Mouse (Mus musculus): ENCODE data around the gene Fgfr2. TPM values are rescaled to one million over a fixed set of nuclear protein-coding genes. Genes with fewer than 3 reads are reported as not detected.

Fgfr2 gene
- polyA plus RNA-seq, 1 experiment from 2014 or later, result 11.2 TPM

- no peak for ATAC-seq
- Histone ChIP-seq H3K4me1 (ENCODE audit: insufficient read depth) (no peaks in the 10 kb centered on the region), H3K36me3 (replicated peaks; ENCODE audit: insufficient read depth, low read length) (0 out of 2 replicates have a peak, but pooled peaks cover 11% of the 10 kb centered on the region), H3K4me3 (ENCODE audit: low read depth, low read length) (no peak overlapping the region), H3K4me2 (ENCODE audit: low read depth, low read length) (no peak overlapping the region), H3K27ac (ENCODE audit: low read depth) (no peak overlapping the region), H3K9ac (replicated peaks) (no peak overlapping the region), H3K9me3 (ENCODE audit: low read length) (no peaks in the 10 kb centered on the region), H3K27me3 (ENCODE audit: insufficient read depth, low read length) (no peaks in the 10 kb centered on the region)
- TF ChIP-seq EP300 (IDR thresholded peaks at IDR 0.05; ENCODE audit: low read depth), result no peak
- no peak for DNase-seq
- WGBS (ENCODE audit: insufficient replicate concordance), result 75% methylated on average over 6 of the region's 6 CpGs
Observed at GRCm38 (mm10) chr7:130732908-130733307, 2390.2 kb downstream of the Fgfr2 start.

GRCm38 (mm10) chr7:130731792-130732191, 2391.4 kb downstream of the Fgfr2 start:
- WGBS (ENCODE audit: insufficient replicate concordance), result 81% methylated on average over 7 of the region's 7 CpGs
- no peak overlapping the region for H3K9ac ChIP-seq (replicated peaks)
- TF ChIP-seq CTCF (IDR thresholded peaks at IDR 0.05; ENCODE audit: low read depth) (no peak), EP300 (IDR thresholded peaks at IDR 0.05; ENCODE audit: low read depth) (no peak)

GRCm38 (mm10) chr7:130727560-130727959, 2395.6 kb downstream of the Fgfr2 start:
- no peaks in the 10 kb centered on the region for H3K27me3 ChIP-seq (ENCODE audit: insufficient read depth, low read length)
- DNase-seq, result no peak
- no peak overlapping the region for H3K4me2 ChIP-seq (ENCODE audit: low read depth, low read length)
- H3K36me3 ChIP-seq (replicated peaks; ENCODE audit: insufficient read depth, low read length), result 0 out of 2 replicates have a peak, but pooled peaks cover 2% of the 10 kb centered on the region
- no peak overlapping the region for H3K9ac ChIP-seq (replicated peaks)
- WGBS (ENCODE audit: insufficient replicate concordance), result 81% methylated on average over 4 of the region's 4 CpGs
- H3K27ac ChIP-seq (ENCODE audit: low read depth), result no peak overlapping the region
- ATAC-seq, result no peak
- 0 out of 2 replicates have a peak, but pooled peaks cover 11% of the 10 kb centered on the region for H3K4me1 ChIP-seq (ENCODE audit: insufficient read depth)
- no peaks in the 10 kb centered on the region for H3K9me3 ChIP-seq (ENCODE audit: low read length)
- TF ChIP-seq EP300 (IDR thresholded peaks at IDR 0.05; ENCODE audit: low read depth) (no peak), CTCF (IDR thresholded peaks at IDR 0.05; ENCODE audit: low read depth) (no peak)
- no peak overlapping the region for H3K4me3 ChIP-seq (ENCODE audit: low read depth, low read length)

More at GRCm38 (mm10) chr7:130731792-130732191, 2391.4 kb downstream of the Fgfr2 start:
- no peak overlapping the region for H3K4me2 ChIP-seq (ENCODE audit: low read depth, low read length)
- no peaks in the 10 kb centered on the region for H3K27me3 ChIP-seq (ENCODE audit: insufficient read depth, low read length)
- 0 out of 2 replicates have a peak, but pooled peaks cover 2% of the 10 kb centered on the region for H3K4me1 ChIP-seq (ENCODE audit: insufficient read depth)
- H3K9me3 ChIP-seq (ENCODE audit: low read length), result no peaks in the 10 kb centered on the region
- H3K4me3 ChIP-seq (ENCODE audit: low read depth, low read length), result no peak overlapping the region
- DNase-seq (no peak), ATAC-seq (no peak)
- no peak overlapping the region for H3K27ac ChIP-seq (ENCODE audit: low read depth)
- 0 out of 2 replicates have a peak, but pooled peaks cover 7% of the 10 kb centered on the region for H3K36me3 ChIP-seq (replicated peaks; ENCODE audit: insufficient read depth, low read length)

- ATAC-seq, result peak; percentile 40; the same call in 1 of the 2 replicates
- H3K4me3 ChIP-seq (ENCODE audit: low read depth, low read length), result no peak overlapping the region
- no peak overlapping the region for H3K4me2 ChIP-seq (ENCODE audit: low read depth, low read length)
Observed at GRCm38 (mm10) chr7:130726724-130727422, 2396.3 kb downstream of the Fgfr2 start.

GRCm38 (mm10) chr7:130726185-130726584, 2397.0 kb downstream of the Fgfr2 start:
- Histone ChIP-seq H3K27ac (ENCODE audit: low read depth) (no peak overlapping the region), H3K9ac (replicated peaks) (no peak overlapping the region), H3K4me2 (ENCODE audit: low read depth, low read length) (no peak overlapping the region), H3K4me1 (ENCODE audit: insufficient read depth) (0 out of 2 replicates have a peak, but pooled peaks cover 11% of the 10 kb centered on the region), H3K4me3 (ENCODE audit: low read depth, low read length) (no peak overlapping the region), H3K9me3 (ENCODE audit: low read length) (no peaks in the 10 kb centered on the region), H3K27me3 (ENCODE audit: insufficient read depth, low read length) (no peaks in the 10 kb centered on the region), H3K36me3 (replicated peaks; ENCODE audit: insufficient read depth, low read length) (0 out of 2 replicates have a peak, but pooled peaks cover 2% of the 10 kb centered on the region)
- DNase-seq (no peak), ATAC-seq (no peak)
- TF ChIP-seq EP300 (IDR thresholded peaks at IDR 0.05; ENCODE audit: low read depth) (no peak), CTCF (IDR thresholded peaks at IDR 0.05; ENCODE audit: low read depth) (no peak)
- WGBS (ENCODE audit: insufficient replicate concordance), result 44% methylated on average over 3 of the region's 3 CpGs

More at GRCm38 (mm10) chr7:130726724-130727422, 2396.3 kb downstream of the Fgfr2 start:
- 35% methylated on average over 8 of the region's 8 CpGs for WGBS (ENCODE audit: insufficient replicate concordance)
- no peak overlapping the region for H3K27ac ChIP-seq (ENCODE audit: low read depth)
- 0 out of 2 replicates have a peak, but pooled peaks cover 2% of the 10 kb centered on the region for H3K36me3 ChIP-seq (replicated peaks; ENCODE audit: insufficient read depth, low read length)
- H3K9me3 ChIP-seq (ENCODE audit: low read length), result no peaks in the 10 kb centered on the region
- DNase-seq, result no peak
- H3K4me1 ChIP-seq (ENCODE audit: insufficient read depth), result 0 out of 2 replicates have a peak, but pooled peaks cover 11% of the 10 kb centered on the region
- TF ChIP-seq EP300 (IDR thresholded peaks at IDR 0.05; ENCODE audit: low read depth) (no peak), CTCF (IDR thresholded peaks at IDR 0.05; ENCODE audit: low read depth) (no peak)
- H3K9ac ChIP-seq (replicated peaks), result no peak overlapping the region
- no peaks in the 10 kb centered on the region for H3K27me3 ChIP-seq (ENCODE audit: insufficient read depth, low read length)

GRCm38 (mm10) chr7:130720646-130721335, 2402.4 kb downstream of the Fgfr2 start:
- H3K27me3 ChIP-seq (ENCODE audit: insufficient read depth, low read length), result no peaks in the 10 kb centered on the region
- H3K27ac ChIP-seq (ENCODE audit: low read depth), result no peak overlapping the region
- TF ChIP-seq EP300 (IDR thresholded peaks at IDR 0.05; ENCODE audit: low read depth) (no peak), CTCF (IDR thresholded peaks at IDR 0.05; ENCODE audit: low read depth) (no peak)
- DNase-seq (no peak), ATAC-seq (no peak)
- no peak overlapping the region for H3K9ac ChIP-seq (replicated peaks)
- no peak overlapping the region for H3K4me2 ChIP-seq (ENCODE audit: low read depth, low read length)
- no peaks in the 10 kb centered on the region for H3K36me3 ChIP-seq (replicated peaks; ENCODE audit: insufficient read depth, low read length)
- no peaks in the 10 kb centered on the region for H3K9me3 ChIP-seq (ENCODE audit: low read length)
- peaks cover 17% of the 10 kb centered on the region; the same call in 1 of the 2 replicates for H3K4me1 ChIP-seq (ENCODE audit: insufficient read depth)
- 70% methylated on average over 9 of the region's 9 CpGs for WGBS (ENCODE audit: insufficient replicate concordance)
- no peak overlapping the region for H3K4me3 ChIP-seq (ENCODE audit: low read depth, low read length)

All from liver, postnatal 0 days (tissue).